Mouse (Mus musculus): ENCODE results near the gene Slfn3. TPM values are rescaled to one million over a fixed set of nuclear protein-coding genes. Genes with fewer than 3 reads are reported as not detected.
A peak's percentile ranks its signal among the peaks of the same experiment; 100 is the strongest.
"Not testable (repeated sequence)": the region's sequence is repeated elsewhere in the genome, so short reads cannot be mapped to it uniquely, and the experiment has no call there.

Gene Slfn3
- 1.7 TPM in 2 replicates for polyA plus RNA-seq (2014; fragmentation: Nextera tagmentation; extraction: Ambion mirVana)

- WGBS, result 48% methylated on average over 12 of the region's 12 CpGs
- Histone ChIP-seq H3K4me1 (ENCODE audit: control insufficient read depth, insufficient read depth, low read length) (no peaks in the 10 kb centered on the region), H3K27ac (replicated peaks; ENCODE audit: low read depth, low read length) (no peak within 1 kb of the TSS), H3K9ac (ENCODE audit: low read depth, low read length) (no peak within 1 kb of the TSS; the same call in 1 of the 2 replicates), H3K4me3 (ENCODE audit: low read depth, low read length) (peak within 1 kb of the TSS; percentile 28), H3K36me3 (ENCODE audit: control insufficient read depth, insufficient read depth, low read length) (no peaks in the 10 kb centered on the region), H3K9me3 (ENCODE audit: control insufficient read depth, low read length) (no peaks in the 10 kb centered on the region), H3K27me3 (replicated peaks; ENCODE audit: control insufficient read depth, insufficient read depth, low read length) (no peaks in the 10 kb centered on the region), H3K4me2 (ENCODE audit: low read depth, low read length) (peak within 1 kb of the TSS; percentile 38)
- DNase-seq (ENCODE audit: low spot score), result peak; percentile 23
- ATAC-seq (ENCODE audit: low read depth), result no peak
Observed at GRCm38 (mm10) chr11:83191134-83191893, at the start of gene Slfn3. TSS of gene Slfn3 (plus strand) at chr11:83191330.

GRCm38 (mm10) chr11:83148939-83149338, 42.2 kb upstream of the Slfn3 start:
- not testable (repeated sequence) for H3K4me3 ChIP-seq (ENCODE audit: low read depth, low read length); H3K9me3 ChIP-seq (ENCODE audit: control insufficient read depth, low read length); DNase-seq (ENCODE audit: low spot score); H3K9ac ChIP-seq (ENCODE audit: low read depth, low read length); H3K4me2 ChIP-seq (ENCODE audit: low read depth, low read length); H3K36me3 ChIP-seq (ENCODE audit: control insufficient read depth, insufficient read depth, low read length); ATAC-seq (ENCODE audit: low read depth); H3K27me3 ChIP-seq (replicated peaks; ENCODE audit: control insufficient read depth, insufficient read depth, low read length); H3K27ac ChIP-seq (replicated peaks; ENCODE audit: low read depth, low read length); H3K4me1 ChIP-seq (ENCODE audit: control insufficient read depth, insufficient read depth, low read length)
- WGBS, result no CpG with 5 or more reads among the region's 1 CpGs

GRCm38 (mm10) chr11:83174948-83175539, 16.1 kb upstream of the Slfn3 start, which contains the start of gene Slfn4:
TSS of gene Slfn4 (plus strand) at chr11:83175186.
- no peaks in the 10 kb centered on the region for H3K36me3 ChIP-seq (ENCODE audit: control insufficient read depth, insufficient read depth, low read length)
- H3K9ac ChIP-seq (ENCODE audit: low read depth, low read length), result no peak within 1 kb of the TSS
- 78% methylated on average over 12 of the region's 12 CpGs for WGBS
- H3K4me2 ChIP-seq (ENCODE audit: low read depth, low read length), result no peak within 1 kb of the TSS
- no peaks in the 10 kb centered on the region for H3K27me3 ChIP-seq (replicated peaks; ENCODE audit: control insufficient read depth, insufficient read depth, low read length)
- DNase-seq (ENCODE audit: low spot score), result no peak
- H3K4me3 ChIP-seq (ENCODE audit: low read depth, low read length), result no peak within 1 kb of the TSS
- ATAC-seq (ENCODE audit: low read depth), result no peak
- no peak within 1 kb of the TSS for H3K27ac ChIP-seq (replicated peaks; ENCODE audit: low read depth, low read length)
- no peaks in the 10 kb centered on the region for H3K9me3 ChIP-seq (ENCODE audit: control insufficient read depth, low read length)
- H3K4me1 ChIP-seq (ENCODE audit: control insufficient read depth, insufficient read depth, low read length), result no peaks in the 10 kb centered on the region

GRCm38 (mm10) chr11:83192001-83192400, 871 bp downstream of the Slfn3 start:
- no peak overlapping the region for H3K27ac ChIP-seq (replicated peaks; ENCODE audit: low read depth, low read length)
- peak; percentile 62 for DNase-seq (ENCODE audit: low spot score)
- H3K9me3 ChIP-seq (ENCODE audit: control insufficient read depth, low read length), result no peaks in the 10 kb centered on the region
- 0 out of 2 replicates have a peak, but pooled peaks have one; percentile 33 for ATAC-seq (ENCODE audit: low read depth)
- H3K27me3 ChIP-seq (replicated peaks; ENCODE audit: control insufficient read depth, insufficient read depth, low read length), result no peaks in the 10 kb centered on the region
- no peaks in the 10 kb centered on the region for H3K36me3 ChIP-seq (ENCODE audit: control insufficient read depth, insufficient read depth, low read length)
- H3K4me2 ChIP-seq (ENCODE audit: low read depth, low read length), result peak overlapping the region; percentile 38; the same call in 1 of the 2 replicates
- 71% methylated on average over 3 of the region's 3 CpGs for WGBS
- no peak overlapping the region for H3K9ac ChIP-seq (ENCODE audit: low read depth, low read length)
- H3K4me1 ChIP-seq (ENCODE audit: control insufficient read depth, insufficient read depth, low read length), result no peaks in the 10 kb centered on the region
- no peak overlapping the region for H3K4me3 ChIP-seq (ENCODE audit: low read depth, low read length)

- no peak for DNase-seq (ENCODE audit: low spot score)
- H3K9me3 ChIP-seq (ENCODE audit: control insufficient read depth, low read length), result no peaks in the 10 kb centered on the region
- ATAC-seq (ENCODE audit: low read depth), result no peak
- no peak overlapping the region for H3K9ac ChIP-seq (ENCODE audit: low read depth, low read length)
- no peaks in the 10 kb centered on the region for H3K36me3 ChIP-seq (ENCODE audit: control insufficient read depth, insufficient read depth, low read length)
- no peak overlapping the region for H3K4me2 ChIP-seq (ENCODE audit: low read depth, low read length)
- no peak overlapping the region for H3K4me3 ChIP-seq (ENCODE audit: low read depth, low read length)
- no peak overlapping the region for H3K27ac ChIP-seq (replicated peaks; ENCODE audit: low read depth, low read length)
- H3K27me3 ChIP-seq (replicated peaks; ENCODE audit: control insufficient read depth, insufficient read depth, low read length), result no peaks in the 10 kb centered on the region
- no peaks in the 10 kb centered on the region for H3K4me1 ChIP-seq (ENCODE audit: control insufficient read depth, insufficient read depth, low read length)
Observed at GRCm38 (mm10) chr11:83205002-83205401, 13.9 kb downstream of the Slfn3 start.

- Histone ChIP-seq H3K9ac (ENCODE audit: low read depth, low read length) (no peak overlapping the region), H3K27ac (replicated peaks; ENCODE audit: low read depth, low read length) (no peak overlapping the region), H3K4me2 (ENCODE audit: low read depth, low read length) (no peak overlapping the region), H3K9me3 (ENCODE audit: control insufficient read depth, low read length) (no peaks in the 10 kb centered on the region), H3K4me3 (ENCODE audit: low read depth, low read length) (no peak overlapping the region), H3K36me3 (ENCODE audit: control insufficient read depth, insufficient read depth, low read length) (no peaks in the 10 kb centered on the region), H3K4me1 (ENCODE audit: control insufficient read depth, insufficient read depth, low read length) (no peaks in the 10 kb centered on the region), H3K27me3 (replicated peaks; ENCODE audit: control insufficient read depth, insufficient read depth, low read length) (no peaks in the 10 kb centered on the region)
- ATAC-seq (ENCODE audit: low read depth) (no peak), DNase-seq (ENCODE audit: low spot score) (no peak)
- 67% methylated on average over 1 of the region's 1 CpGs for WGBS
Observed at GRCm38 (mm10) chr11:83216119-83216518, 25.0 kb downstream of the Slfn3 start.

- H3K4me3 ChIP-seq (ENCODE audit: low read depth, low read length), result no peak overlapping the region
- no peaks in the 10 kb centered on the region for H3K9me3 ChIP-seq (ENCODE audit: control insufficient read depth, low read length)
- no peak for ATAC-seq (ENCODE audit: low read depth)
- H3K4me1 ChIP-seq (ENCODE audit: control insufficient read depth, insufficient read depth, low read length), result no peaks in the 10 kb centered on the region
- H3K36me3 ChIP-seq (ENCODE audit: control insufficient read depth, insufficient read depth, low read length), result no peaks in the 10 kb centered on the region
- WGBS, result 69% methylated on average over 1 of the region's 1 CpGs
- no peak overlapping the region for H3K4me2 ChIP-seq (ENCODE audit: low read depth, low read length)
- DNase-seq (ENCODE audit: low spot score), result no peak
- no peaks in the 10 kb centered on the region for H3K27me3 ChIP-seq (replicated peaks; ENCODE audit: control insufficient read depth, insufficient read depth, low read length)
- H3K27ac ChIP-seq (replicated peaks; ENCODE audit: low read depth, low read length), result no peak overlapping the region
- no peak overlapping the region for H3K9ac ChIP-seq (ENCODE audit: low read depth, low read length)
Observed at GRCm38 (mm10) chr11:83221328-83221877, 30.3 kb downstream of the Slfn3 start.

- H3K36me3 ChIP-seq (ENCODE audit: control insufficient read depth, insufficient read depth, low read length), result no peaks in the 10 kb centered on the region
- H3K9ac ChIP-seq (ENCODE audit: low read depth, low read length), result no peak overlapping the region
- no peak overlapping the region for H3K27ac ChIP-seq (replicated peaks; ENCODE audit: low read depth, low read length)
- H3K4me1 ChIP-seq (ENCODE audit: control insufficient read depth, insufficient read depth, low read length), result no peaks in the 10 kb centered on the region
- no peak for ATAC-seq (ENCODE audit: low read depth)
- no peaks in the 10 kb centered on the region for H3K27me3 ChIP-seq (replicated peaks; ENCODE audit: control insufficient read depth, insufficient read depth, low read length)
- H3K4me2 ChIP-seq (ENCODE audit: low read depth, low read length), result no peak overlapping the region
- no peak overlapping the region for H3K4me3 ChIP-seq (ENCODE audit: low read depth, low read length)
- 80% methylated on average over 7 of the region's 7 CpGs for WGBS
- H3K9me3 ChIP-seq (ENCODE audit: control insufficient read depth, low read length), result no peaks in the 10 kb centered on the region
- no peak for DNase-seq (ENCODE audit: low spot score)
Observed at GRCm38 (mm10) chr11:83223367-83223766, 32.2 kb downstream of the Slfn3 start.

All from embryonic facial prominence, embryonic 14.5 days (tissue).